Mouse (Mus musculus) mesoderm, embryonic 11.5 days (tissue): ENCODE results near the gene Ntng1.

ENCODE experiments used
- DNase-seq: peaks from one replicate; pipeline ENCODE4 v3.0.0-alpha.2; 2012; ENCODE audit warnings: low read depth, low spot score

Ntng1 gene

DNA sequence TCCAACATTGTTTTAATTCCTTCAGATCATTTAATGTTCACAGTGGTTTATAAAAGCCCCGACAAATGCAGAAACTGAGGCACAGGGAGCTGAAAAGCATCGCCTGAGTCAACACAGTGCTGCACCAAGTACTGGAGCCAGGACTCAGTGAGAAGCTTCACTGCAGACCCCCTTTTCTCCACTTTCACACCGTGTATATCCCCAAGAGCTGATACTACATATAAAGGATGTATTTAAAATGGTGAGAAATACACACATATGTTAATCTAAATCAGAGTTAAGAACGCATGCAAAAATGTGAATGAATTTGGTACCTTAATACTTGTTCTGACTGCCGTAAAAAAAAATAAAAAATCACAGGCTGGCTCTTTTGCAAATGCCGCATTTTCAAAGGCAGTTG is 88.4 kb downstream of the Ntng1 start:
- DNase-seq = no peak

DNA sequence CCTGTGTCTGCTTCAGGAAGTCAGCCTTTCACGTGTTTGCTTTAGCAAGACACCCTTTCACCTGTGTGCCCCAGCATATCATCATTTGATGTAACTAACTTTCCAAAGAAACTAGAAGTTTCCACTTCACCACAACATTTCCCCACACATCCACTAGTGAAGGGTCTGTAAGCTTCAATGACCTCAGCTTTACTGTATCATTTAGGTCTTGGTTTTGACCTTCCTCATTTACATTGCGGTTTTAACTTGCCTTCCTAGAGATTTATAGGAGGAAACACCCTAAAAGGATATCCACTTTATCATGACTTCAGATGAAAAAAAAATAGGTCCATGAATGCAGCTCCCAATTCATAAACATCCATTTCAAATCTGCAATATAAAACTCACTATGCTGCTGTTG is 89.7 kb downstream of the Ntng1 start:
- DNase-seq = no peak

DNA sequence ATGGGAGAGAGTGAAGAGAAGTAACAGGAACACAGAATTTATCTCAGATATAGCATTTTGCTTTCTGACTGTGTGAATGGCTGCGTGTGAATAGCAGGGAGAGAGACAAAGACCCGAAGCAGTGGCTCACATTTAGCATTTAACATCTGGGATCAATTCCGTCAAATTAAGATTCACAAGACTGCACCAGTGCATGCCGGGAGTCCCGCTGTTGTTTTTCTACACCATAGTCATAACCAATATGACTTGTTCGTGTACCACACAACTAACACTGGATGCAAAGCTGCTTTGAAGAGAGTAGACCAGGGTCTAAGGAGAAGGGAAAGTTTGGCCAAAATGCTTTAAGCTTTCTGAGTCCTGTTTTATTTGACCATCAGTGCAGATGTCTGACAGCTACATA is 95.7 kb downstream of the Ntng1 start:
- no peak for DNase-seq

DNA sequence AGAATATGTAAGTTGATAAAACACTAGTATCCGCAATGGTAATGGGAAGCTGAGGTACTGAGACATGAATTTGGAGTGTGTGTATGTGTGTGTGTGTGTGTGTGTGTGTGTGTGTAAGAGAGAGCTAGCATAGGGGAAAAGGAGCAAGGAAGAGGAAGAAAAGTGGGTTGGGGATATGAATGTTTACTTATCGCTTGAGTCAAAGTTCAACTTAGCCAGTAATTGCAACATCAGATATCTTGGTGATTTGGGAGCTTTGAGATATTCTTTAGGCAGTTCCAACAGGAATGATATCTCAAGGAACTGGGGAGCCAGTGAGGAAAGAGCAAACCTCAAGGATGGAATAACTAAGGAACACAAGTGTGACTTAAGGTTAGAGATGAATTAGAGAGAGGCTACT is 97.1 kb downstream of the Ntng1 start:
- DNase-seq = no peak

DNA sequence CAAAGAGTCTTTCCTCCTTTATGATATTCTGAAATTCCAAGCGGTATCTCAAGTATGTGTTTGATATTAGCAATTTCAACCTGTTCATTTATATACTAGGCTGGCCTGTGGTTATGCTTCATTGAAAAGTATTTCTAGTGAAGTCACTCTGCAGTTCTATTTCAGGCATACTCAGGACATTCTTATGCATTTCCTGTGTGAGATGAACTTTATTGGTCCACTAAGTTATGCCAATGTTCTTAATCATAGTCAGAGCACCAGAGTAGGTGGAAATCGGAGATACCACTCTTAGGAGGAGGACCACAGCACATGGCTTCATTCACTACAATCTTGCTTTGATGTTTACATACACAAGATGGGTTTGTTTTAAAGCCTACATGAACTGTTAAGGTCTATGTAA is 99.6 kb downstream of the Ntng1 start:
- DNase-seq = no peak

DNA sequence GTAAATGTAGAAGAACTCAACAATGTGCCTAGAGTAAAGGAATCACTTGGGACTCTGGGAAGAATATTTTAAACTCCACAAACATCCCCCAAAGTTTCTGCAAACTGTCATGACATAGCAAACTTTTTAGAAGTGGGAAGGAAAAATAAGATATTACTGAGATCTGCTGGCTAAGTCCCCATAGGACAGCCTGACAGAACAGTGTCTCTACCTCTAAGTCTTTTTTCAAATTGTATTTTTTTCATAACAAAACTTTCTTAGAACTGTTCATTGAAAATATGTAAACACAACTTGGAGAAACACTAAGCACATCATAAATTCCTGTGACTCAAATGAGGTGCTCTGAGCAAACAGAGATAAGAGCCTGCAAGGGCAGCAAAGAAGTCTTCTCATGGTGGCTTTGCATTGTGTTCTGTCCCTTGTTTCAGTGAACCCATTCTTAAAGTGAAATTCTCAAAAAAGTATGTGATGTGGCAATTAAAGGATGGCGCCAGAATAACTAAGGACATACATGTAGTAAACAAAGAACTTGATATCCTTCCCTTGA is 100.1 kb downstream of the Ntng1 start:
- DNase-seq = no peak

DNA sequence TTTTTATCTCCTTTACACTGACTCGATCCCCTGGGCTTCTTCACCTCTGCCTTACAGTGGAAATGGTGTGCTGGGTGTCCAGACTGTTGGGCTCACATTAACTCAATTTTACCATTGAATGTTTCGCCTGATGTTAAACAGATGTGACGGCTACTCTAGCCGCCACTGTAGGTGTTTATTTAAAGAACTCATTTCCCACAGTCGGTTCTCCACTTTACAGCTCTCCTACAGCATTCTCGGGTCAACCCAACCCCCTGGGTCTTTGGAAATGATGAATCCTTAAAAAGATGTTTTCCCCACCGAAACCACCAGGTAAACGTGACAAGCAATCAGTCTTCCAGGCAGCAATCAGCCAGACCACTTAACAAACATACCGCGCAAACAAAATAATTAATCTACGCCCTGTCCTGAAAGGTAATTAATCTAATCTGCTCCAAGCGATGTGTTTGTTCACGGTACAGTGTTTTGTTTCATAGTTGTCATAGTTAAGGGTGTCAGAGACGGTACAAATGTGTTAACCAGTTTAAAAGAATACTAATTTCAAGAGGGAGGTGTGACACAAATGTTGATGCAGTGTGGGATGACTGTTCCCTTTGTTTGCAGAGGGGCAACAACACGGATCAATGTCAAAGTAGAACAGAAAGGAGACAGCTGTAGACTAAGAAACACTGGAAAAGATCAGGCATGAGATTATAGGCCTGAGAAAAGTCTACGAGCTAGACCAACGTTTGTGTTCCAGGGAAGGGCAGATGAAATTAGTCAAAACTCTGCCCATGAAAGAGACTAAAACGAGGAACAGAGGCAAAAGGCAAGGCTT is 120.8 kb downstream of the Ntng1 start:
- peak; percentile 46 for DNase-seq

DNA sequence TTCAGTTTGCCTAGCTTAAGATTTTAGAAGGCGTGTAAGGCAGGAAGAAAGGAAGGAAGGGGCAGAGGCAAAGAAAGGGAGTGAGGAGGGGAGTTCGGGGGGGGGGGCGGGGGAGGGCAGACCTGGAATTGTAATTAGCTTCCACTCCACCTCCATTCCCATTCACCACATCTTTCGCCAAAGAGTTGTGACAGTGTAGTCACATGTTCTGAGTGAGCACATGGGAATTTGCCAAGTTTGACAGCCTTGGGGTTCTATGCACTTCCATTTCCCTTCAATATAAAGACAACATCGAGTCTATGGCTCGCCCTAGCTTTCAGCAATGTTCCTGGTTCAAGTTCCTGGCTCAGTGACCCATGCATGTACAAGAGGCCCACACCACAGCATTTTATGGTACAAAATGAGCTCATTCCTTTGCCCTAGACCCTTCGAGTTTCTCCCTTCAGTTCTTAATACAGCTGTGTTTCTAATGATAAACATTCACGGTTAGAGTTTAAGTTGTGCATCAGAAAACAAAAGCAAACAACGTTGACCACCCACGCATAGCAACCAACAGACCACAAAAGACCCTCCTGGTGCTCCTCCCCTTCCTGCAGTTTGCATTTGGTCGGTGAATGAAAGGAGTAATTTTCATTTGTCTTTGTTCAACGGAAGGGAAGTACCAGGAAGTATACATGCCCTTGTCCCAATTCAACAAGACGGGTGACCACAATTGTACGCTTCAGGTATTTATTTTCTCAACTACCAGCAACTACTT is 132.8 kb downstream of the Ntng1 start:
- no peak for DNase-seq

DNA sequence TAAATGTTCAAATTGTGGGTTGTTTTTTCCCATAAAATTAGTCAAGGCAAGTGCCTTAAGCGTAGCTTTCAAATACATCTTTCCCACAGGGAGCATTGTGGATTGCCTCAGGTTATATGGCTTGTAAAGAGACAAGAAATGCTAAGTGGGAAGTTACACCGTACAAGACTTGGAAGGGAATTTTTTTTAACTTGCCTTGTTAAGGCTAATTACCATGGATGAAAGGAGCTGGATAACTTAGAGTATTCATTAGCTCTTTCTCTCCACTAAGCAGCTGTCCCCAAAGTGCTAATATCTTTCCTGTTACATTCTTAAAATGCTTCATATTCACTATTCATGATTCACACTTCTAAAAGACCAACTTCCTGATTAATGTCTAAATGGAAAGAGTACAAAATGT is 133.4 kb downstream of the Ntng1 start:
- no peak for DNase-seq

DNA sequence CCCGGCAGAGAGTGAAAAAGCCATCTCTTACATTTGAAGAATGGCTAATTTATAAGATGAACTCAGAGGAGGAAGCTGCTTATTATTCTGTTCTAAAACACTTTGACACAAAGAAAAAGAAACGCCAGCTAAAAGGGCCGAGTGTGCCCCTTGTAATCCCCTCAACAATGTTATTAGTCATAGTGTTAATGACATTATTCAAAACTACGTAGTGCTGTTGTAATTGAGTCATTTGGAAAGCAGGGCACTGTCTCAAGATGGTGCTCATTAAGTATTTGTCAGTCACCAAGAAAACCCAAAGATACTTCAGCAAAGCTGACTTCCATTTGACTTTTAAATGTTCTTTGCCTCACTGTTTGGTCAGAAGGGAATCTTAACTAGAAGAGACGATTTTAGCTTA is 143.5 kb downstream of the Ntng1 start:
- no peak for DNase-seq

DNA sequence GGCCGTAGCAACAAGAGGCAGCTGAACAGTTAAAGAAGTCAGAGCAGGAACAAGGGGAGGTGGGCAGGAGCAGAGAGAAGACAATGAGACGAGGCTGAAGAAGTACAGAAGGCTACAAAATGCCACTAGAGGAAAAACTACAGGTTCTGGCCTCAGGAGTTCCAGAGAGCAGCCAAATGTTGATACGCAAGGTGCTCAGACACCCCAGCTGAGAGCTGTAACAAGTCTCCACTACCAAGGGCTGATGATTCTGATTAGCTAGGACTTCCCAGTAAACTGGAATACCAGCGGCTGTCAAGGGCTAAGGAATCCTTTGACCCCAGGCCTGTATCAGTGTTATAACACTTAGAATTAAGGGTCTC is 148.2 kb downstream of the Ntng1 start:
- DNase-seq = no peak

DNA sequence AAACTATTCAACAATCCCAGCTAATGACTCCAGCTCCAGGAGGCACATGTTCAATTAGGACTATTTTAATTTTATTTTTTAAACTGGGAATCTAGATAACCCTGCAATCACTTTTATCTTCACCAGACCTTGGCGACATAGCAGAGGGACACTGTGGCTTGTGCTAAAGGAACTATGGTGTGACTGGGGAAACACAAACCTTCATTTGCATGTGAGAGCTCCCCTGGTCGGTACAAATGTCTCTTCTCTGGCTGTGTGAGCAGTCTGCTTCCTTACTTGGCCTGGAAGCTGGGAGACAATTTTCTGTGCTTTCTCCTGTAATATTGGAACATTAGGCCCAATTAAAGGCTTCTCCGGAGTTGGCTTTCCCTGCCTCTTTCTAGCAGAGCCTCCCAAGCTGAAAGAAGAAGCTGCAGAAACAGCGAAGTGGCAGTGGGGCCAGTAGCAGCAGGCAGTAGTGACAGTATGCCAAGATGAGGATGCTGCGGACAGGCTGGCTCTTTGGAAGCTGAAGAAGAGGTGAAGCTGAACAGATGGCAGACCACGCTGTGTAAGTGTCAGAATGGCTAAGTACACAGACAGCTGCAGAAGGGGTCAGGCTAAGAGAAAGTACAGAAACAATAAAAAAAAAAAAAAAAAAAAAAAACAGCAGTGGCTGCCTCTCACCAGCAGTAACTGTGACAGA is 148.7 kb downstream of the Ntng1 start:
- peak; percentile 36 for DNase-seq

DNA sequence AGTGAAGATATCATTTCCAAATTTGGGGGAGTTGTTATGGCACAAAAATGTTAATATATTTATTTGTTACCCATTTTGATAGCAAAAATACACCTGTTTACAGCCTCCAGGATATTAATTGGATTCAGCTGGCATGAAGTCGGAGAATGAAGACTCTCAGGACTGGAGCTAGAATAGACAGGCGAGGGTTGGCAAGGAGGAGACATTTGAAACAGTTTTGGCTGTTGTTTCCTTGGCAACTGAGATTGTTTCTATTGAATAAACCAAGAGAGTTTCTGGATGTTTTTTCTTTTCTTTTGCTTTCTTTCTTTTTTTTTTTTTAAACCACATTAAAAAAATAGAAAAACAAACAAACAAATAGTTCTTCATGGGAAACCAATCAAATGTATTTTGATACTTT is 159.7 kb downstream of the Ntng1 start:
- no peak for DNase-seq

DNA sequence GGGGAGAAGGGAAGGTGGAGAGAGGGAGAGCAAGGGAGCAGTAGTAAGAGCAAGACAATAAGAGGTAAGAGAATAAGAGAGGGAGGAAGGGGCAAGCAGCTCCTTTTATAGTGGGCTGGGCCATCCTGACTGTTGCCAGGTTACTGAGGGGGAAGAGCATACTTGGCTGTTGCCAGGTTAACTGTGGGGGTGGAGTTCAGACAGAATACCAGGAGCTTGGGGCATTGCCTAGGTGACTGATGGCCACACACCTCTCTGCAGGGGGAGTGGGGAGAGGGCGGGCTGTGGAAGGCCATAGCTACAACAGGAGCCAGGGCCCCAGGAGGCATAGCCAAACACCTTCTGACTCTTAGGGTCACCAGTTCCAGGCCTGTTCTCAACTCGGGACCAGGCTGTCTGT is 166.2 kb downstream of the Ntng1 start:
- DNase-seq = peak; percentile 2

DNA sequence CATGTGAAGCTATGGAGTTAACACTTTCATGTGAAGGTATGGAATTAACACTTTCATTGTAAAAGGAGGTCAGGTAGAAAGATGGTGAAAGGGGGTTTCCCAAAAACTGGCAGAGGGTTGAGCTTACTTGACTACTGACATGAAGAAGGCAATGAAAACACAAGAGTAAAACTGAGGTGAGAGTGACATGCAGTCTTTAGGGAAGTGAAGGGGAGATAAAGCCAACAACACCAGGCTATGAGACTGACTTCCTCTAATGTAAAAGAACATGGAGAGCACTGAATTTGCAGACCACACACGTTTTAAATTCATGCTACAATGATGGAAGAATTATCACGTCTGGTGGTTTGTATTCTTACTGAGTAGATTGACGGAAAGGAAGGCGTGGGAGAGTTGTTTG is 168.7 kb downstream of the Ntng1 start:
- DNase-seq = no peak

DNA sequence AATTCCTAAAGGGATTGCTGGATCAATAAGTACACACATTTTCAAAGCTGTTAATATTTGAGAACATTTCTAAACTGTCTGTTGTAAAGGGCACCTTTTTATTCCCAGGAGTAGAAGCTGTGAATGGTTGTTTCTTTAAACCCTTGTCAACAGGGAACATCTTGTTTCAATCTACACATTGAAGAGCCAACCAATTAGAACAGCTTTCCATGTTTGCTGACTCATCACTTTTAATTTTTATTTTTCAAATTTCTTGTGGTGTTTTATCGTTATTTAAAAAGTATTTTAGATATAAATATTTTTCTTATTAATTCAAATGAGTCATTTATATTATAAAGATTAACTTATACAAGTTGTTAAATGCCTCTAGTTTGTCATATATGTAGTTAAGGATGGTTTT is 172.3 kb downstream of the Ntng1 start:
- no peak for DNase-seq

DNA sequence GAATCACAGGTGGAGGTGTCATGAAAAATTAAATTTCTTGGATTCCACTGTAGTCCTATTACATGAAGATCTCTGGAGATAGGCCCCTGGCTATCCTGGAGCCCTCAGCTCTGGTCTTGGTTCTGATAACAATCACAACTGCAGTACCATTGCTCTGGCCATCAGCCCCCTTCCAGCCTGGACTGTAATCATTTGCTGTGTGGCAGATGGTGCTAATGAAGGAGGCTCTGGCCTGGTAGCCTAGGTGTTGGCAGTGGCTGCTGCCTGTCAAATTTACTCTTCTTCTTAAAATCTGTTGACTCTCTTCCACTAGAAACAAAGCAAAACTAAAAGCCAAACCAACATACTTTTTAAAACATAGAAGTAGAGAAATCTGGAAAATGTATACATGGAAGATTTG is 173.6 kb downstream of the Ntng1 start:
- DNase-seq = no peak

DNA sequence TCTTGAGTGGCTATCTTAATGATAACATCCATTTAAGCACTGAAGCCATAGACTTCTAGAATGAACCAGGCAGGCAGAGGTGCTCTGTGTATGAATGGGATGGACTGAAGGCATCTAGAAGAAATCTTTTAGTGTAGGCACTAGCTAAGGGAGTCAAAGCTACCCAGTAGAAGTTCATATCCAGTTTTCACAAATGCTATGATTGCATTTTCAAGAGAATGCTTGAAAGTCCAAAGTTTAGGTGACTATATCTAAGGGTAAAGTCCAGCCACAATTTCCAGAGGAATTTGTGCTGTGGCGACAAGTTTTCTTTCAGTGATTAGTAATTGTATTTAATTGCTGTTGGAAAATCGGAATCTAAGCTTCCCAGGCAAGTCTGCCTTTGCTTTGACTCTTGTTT is 181.2 kb downstream of the Ntng1 start:
- DNase-seq = no peak

DNA sequence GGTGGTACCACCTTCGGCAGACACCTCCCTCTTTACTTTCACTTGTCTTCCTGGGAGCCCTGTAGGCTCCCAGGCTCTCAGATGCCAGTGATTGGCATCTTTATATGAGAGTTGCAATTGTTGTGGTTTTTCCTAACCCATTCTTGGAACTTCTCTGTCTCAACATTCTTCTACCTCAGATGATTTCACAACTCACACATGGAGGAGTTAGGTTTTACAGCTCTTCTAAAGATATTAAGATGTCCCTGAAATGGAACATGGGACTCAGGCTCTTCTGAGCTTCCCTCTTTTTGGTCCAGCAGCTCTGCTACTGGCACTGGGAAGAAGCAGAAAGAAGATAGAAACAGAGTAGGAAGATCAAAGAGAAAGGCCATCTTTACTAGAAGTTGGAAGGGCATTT is 200.9 kb downstream of the Ntng1 start:
- no peak for DNase-seq

DNA sequence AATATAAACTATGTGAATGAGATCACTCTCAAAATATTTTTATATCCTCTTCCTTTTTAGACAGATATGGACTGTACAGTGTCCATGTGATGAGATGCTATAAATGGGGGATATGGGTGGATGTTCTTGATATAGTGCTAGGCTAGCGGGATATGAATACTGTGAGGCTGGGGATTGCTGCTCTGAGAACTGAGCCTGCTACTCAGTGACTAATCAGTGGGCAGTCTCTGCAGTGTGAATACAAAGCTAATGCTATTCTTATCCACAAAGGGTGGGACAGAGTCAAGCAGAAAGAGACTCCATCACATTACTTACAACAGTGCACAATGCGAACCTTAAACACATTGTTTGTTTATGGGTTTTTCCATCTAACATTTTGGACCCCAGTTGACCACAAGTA is 206.2 kb downstream of the Ntng1 start:
- no peak for DNase-seq

DNA sequence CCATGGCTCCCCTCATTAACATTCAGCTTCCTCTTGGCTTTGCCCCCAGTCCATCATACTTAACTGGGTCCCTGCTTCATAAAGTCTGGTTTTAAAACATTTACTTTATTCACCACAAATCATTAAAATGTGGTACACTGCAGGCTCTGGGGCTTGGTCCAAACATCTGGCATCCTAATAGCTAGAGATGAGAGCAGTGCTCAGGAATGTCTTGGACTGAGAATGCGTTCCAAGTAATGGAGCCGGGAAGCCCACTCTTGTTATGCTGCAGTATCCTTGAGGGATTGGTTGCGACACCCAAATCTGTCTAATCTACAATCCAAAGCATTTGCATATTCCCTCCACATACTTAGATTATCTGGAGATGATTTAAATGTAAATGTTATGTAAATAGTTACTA is 207.5 kb downstream of the Ntng1 start:
- peak; percentile 7 for DNase-seq

DNA sequence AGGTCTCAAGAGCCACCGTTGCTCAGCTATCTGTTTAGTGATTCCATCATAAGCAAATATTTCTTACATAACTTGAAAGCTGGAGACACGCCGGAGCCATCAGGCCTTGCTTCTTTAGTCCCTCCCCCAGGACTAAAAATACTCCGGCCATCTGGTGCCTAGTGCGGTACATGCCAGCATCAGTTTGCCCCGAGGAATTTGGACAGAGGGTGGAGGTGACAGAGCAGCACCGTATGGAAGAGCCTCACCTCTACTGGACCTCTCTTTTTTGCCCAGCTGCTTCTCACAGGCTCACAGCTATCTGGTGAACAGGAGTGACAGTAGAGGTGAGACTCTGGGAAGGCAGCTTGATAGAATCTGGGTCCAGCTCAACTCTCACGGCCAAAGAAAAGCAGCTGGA is 211.6 kb downstream of the Ntng1 start:
- no peak for DNase-seq

DNA sequence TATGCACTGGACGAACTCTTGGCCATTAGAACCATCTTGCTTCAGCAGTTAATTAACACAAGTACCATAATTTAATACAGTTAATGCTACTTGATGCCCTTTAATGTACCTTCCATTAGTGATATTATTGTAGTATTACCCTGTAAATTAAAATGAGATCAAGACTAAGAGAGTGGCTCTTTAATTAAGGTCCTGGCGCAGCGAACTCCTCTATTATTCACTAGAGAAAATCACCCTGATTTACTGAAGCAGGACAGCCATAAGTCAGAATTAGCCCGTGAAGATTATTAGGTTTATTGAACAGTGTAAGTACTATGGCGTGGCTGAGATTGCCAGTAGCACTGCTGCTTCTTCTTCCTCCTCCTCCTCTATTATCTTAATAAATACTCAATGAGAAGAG is 212.8 kb downstream of the Ntng1 start:
- no peak for DNase-seq
